Mouse (Mus musculus): Measurements from ENCODE around the gene Gadd45b. TPM values are rescaled to one million over a fixed set of nuclear protein-coding genes. Genes with fewer than 3 reads are reported as not detected.

The Gadd45b gene
- total RNA-seq, 2 experiments from 2014 or later, result 10.9 to 11.1 TPM

DNA sequence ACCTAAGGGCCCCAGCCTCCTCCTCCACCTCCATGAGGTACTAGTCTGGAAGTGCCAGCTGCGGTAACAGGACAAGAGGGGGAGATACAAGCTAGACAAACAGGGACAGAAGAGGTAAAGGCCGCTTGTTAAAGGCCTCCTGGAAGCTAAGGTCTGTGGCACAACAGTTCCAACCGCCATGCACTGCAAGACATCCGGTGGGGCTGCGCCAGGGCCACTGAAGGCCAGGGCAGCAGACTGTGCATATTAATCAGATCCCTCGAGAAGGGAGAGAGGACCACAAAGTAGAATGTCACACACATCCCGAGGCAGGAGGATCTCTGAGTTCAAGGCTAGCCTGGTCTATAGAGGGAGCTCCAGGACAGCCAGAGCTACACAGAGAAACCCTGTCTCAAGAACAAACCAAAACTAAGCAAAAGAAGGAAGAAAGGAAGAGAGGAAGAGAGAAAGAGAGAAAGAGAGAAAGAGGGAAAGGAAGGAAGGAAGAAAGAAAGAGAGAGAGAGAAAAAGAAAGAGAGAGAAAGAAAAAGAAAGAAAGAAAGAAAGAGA, 51.8 kb downstream of the Gadd45b start:
- DNase-seq (ENCODE audit: low spot score in 2 of 2), result no peak

Other genes starting within 250 kb of the Gadd45b start
- 10 to 100 TPM; 16.5 to 16.6 TPM for gene Mob3a, start 228.1 kb upstream of the Gadd45b start, total RNA-seq (2021)
- 10 to 100 TPM; 18.3 to 24.9 TPM for gene Izumo4, start 227.9 kb upstream of the Gadd45b start, total RNA-seq (2021)
- gene Ap3d1, start 187.8 kb upstream of the Gadd45b start, total RNA-seq (2021), result 100 to 1,000 TPM in 1 of 2 experiments, 10 to 100 TPM in 1; 98.9 to 114 TPM
- gene Dot1l, start 174.9 kb upstream of the Gadd45b start, total RNA-seq (2021), result 10 to 100 TPM; 81.2 to 83.2 TPM
- gene Sf3a2, start 131.9 kb upstream of the Gadd45b start, total RNA-seq (2021), result 10 to 100 TPM; 79.5 to 79.9 TPM
- 100 to 1,000 TPM in 1 of 2 experiments, 10 to 100 TPM in 1; 93.7 to 105 TPM for gene Plekhj1, start 131.4 kb upstream of the Gadd45b start, total RNA-seq (2021)
- 1 to 10 TPM in 1 of 2 experiments, under 1 TPM in 1; 0.79 to 1.1 TPM for gene Amh, start 124.8 kb upstream of the Gadd45b start, total RNA-seq (2021)
- gene Jsrp1, start 116.6 kb upstream of the Gadd45b start, total RNA-seq (2021), result 10 to 100 TPM; 12.7 to 18.4 TPM
- 100 to 1,000 TPM; 668 to 717 TPM for gene Oaz1, start 103.4 kb upstream of the Gadd45b start, total RNA-seq (2021)
- gene Lingo3, start 86.0 kb upstream of the Gadd45b start, total RNA-seq (2021), result 1 to 10 TPM; 1.1 to 1.5 TPM
- gene Lsm7, start 74.9 kb upstream of the Gadd45b start, total RNA-seq (2021), result 10 to 100 TPM; 50.4 to 52.9 TPM
- gene Sppl2b, start 74.8 kb upstream of the Gadd45b start, total RNA-seq (2021), result 10 to 100 TPM; 43.5 to 47.7 TPM
- gene Tmprss9, start 58.2 kb upstream of the Gadd45b start, total RNA-seq (2021), result not detected
- gene Timm13, start 29.1 kb upstream of the Gadd45b start, total RNA-seq (2021), result 100 to 1,000 TPM; 162 to 179 TPM
- gene Lmnb2, start 11.8 kb upstream of the Gadd45b start, total RNA-seq (2021), result 10 to 100 TPM; 18.5 to 23.1 TPM
- gene Gng7, start 84.9 kb downstream of the Gadd45b start, total RNA-seq (2021), result 1 to 10 TPM; 5.4 to 6.7 TPM
- gene Diras1, start 95.6 kb downstream of the Gadd45b start, total RNA-seq (2021), result 1 to 10 TPM; 2.9 to 3.5 TPM
- 10 to 100 TPM; 32.9 to 36.3 TPM for gene Slc39a3, start 107.4 kb downstream of the Gadd45b start, total RNA-seq (2021)
- gene Sgta, start 130.1 kb downstream of the Gadd45b start, total RNA-seq (2021), result 100 to 1,000 TPM; 158 to 163 TPM
- gene Thop1, start 140.0 kb downstream of the Gadd45b start, total RNA-seq (2021), result 10 to 100 TPM; 39.1 to 46.7 TPM
- 10 to 100 TPM in 1 of 2 experiments, 1 to 10 TPM in 1; 2.3 to 16.6 TPM for gene Creb3l3, start 168.8 kb downstream of the Gadd45b start, total RNA-seq (2021)
- gene Map2k2, start 175.8 kb downstream of the Gadd45b start, total RNA-seq (2021), result 100 to 1,000 TPM; 149 to 157 TPM
- gene Zbtb7a, start 205.1 kb downstream of the Gadd45b start, total RNA-seq (2021), result 10 to 100 TPM; 71.8 to 76.6 TPM
- gene Pias4, start 237.8 kb downstream of the Gadd45b start, total RNA-seq (2021), result 10 to 100 TPM; 34.0 to 34.4 TPM
- 1,000 to 10,000 TPM; 1,728 to 1,734 TPM for gene Eef2, start 246.6 kb downstream of the Gadd45b start, total RNA-seq (2021)